Mouse (Mus musculus) stomach, embryonic 15.5 days (tissue): Measurements from ENCODE around the gene Tspyl3. TPM values are rescaled to one million over a fixed set of nuclear protein-coding genes. Genes with fewer than 3 reads are reported as not detected.

Experiments
- ATAC-seq: fragments of 200-750 bp; cut with Nextera tagmentation; 2 replicates; pipeline ENCODE4 v1.8.0; 2017; ENCODE audit warnings: low read depth, moderate number of reproducible peaks, moderate TSS enrichment; ENCODE audit not compliant: insufficient read depth, low FRiP score
- H3K27ac ChIP-seq: fragments of 300-500 bp; sonication (generic); 2 replicates; pipeline ENCODE4 v1.5.1; 2015; ENCODE audit warnings: mild to moderate bottlenecking, inconsistent platforms
- H3K27me3 ChIP-seq: fragments of 300-500 bp; sonication (generic); replicated peaks from 2 replicates; pipeline ENCODE4 v1.6.1; 2015; ENCODE audit warnings: inconsistent platforms
- H3K36me3 ChIP-seq: fragments of 300-500 bp; sonication (generic); 2 replicates; pipeline ENCODE4 v1.6.1; 2015; ENCODE audit warnings: inconsistent platforms
- H3K4me1 ChIP-seq: fragments of 300-500 bp; sonication (generic); 2 replicates; pipeline ENCODE4 v1.6.1; 2015; ENCODE audit warnings: inconsistent platforms
- H3K4me2 ChIP-seq: fragments of 300-500 bp; sonication (generic); 2 replicates; pipeline ENCODE4 v1.6.1; 2015; ENCODE audit warnings: mild to moderate bottlenecking, inconsistent platforms
- H3K4me3 ChIP-seq: fragments of 300-500 bp; sonication (generic); replicated peaks from 2 replicates; pipeline ENCODE4 v1.5.1; 2015; ENCODE audit warnings: inconsistent platforms
- H3K9ac ChIP-seq: fragments of 300-500 bp; sonication (generic); 2 replicates; pipeline ENCODE4 v1.6.1; 2015; ENCODE audit warnings: inconsistent platforms
- H3K9me3 ChIP-seq: fragments of 300-500 bp; sonication (generic); 2 replicates; pipeline ENCODE4 v1.6.1; 2016; ENCODE audit warnings: inconsistent platforms
- WGBS: fragments of 180-500 bp; shearing (Covaris S2); methylation state at CpG from one replicate; pipeline ENCODE4 v1.1.7; 2015; 5-methylcytosine and 5-hydroxymethylcytosine counted together
- polyA plus RNA-seq: library from polyadenylated mRNA; unstranded; fragments of >200 nt; fragmentation: Nextera tagmentation; extraction: Ambion mirVana; gene quantifications from 2 replicates; pipeline ENCODE4 v1.2.1, GENCODE M21; 2015

Gene Tspyl3
- polyA plus RNA-seq, 1 experiment from 2014 or later = 8.6 TPM

DNA sequence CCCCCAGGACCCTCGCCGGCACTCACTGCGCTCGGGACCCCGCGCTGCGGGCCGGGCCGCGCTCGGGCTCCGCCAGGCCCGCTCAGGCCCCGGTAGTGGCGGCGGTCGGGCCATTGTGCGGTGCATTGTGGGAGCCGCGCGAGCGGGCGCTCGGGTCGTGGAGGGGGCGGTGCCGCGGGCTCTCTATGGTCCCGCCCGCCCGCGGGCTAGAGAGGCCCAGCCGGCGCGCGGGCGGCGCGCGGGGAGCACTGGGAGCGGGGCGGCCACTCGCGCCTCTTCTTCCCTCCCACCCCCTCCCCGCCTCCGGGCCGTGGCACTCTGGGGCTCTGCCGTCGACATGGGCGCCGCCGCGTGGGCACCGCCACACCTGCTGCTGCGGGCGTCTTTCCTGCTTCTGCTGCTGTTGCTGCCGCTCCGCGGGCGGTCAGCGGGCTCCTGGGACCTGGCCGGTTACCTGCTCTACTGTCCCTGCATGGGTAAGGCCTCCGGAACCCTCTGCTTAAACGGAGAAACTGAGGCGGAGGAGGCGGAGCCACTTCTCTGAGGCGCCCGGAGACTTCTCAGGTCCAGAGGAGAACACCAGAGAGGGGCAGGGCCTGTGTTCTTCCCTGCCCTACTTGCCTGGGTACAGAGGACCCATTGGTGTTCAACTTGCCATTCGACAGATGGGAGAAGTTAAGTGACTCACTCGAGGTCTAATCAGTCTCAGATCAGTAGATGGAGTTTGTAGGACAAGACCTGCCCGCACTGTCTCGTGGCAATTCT, 16.2 kb upstream of the Tspyl3 start, which contains the start of the genes Plagl2 and Pofut1:
Gene Plagl2, minus strand, starts transcription at position 177 of the 765 bp plus-strand sequence.
Gene Pofut1, plus strand, starts transcription at position 284 of the 765 bp plus-strand sequence.
- Histone ChIP-seq H3K4me2 (peak within 1 kb of the TSS; percentile 80), H3K9me3 (no peaks in the 10 kb centered on the region), H3K4me1 (peaks cover 20% of the 10 kb centered on the region), H3K27ac (peak within 1 kb of the TSS; percentile 96), H3K9ac (peak within 1 kb of the TSS; percentile 99), H3K36me3 (no peaks in the 10 kb centered on the region), H3K4me3 (peak within 1 kb of the TSS; percentile 98), H3K27me3 (no peaks in the 10 kb centered on the region)
- WGBS = under 1% methylated on average over 48 of the region's 72 CpGs
- peak; percentile 93 for ATAC-seq

DNA sequence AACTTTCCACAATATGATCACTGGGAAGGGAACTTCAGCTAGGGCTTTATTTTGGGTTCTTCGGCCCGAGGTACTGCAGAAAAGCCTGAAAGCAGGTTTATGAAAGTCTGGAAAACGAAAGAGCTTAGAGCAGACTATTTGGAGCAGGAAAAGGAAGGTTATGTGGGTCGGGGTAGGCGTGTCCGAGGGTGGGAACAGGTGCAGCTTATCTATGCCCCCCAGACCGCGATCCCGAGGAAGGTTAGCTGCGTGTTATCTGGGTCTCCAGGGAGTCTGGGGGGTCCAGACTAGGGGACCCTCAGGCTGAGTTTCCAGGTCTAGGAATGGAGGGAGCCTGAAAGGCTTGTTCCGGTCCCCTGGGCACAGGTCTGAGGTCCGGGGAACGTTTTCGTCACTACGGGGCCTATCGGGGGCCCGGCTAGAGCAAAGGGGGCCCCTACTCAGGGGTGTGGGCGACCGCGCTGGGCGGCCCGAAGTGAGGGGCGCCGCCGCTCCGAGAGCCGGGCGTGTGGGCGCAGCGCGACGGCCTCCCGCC, 15.5 kb upstream of the Tspyl3 start:
- H3K27ac ChIP-seq = peak overlapping the region; percentile 96
- H3K9me3 ChIP-seq = no peaks in the 10 kb centered on the region
- H3K4me1 ChIP-seq = peaks cover 20% of the 10 kb centered on the region
- under 1% methylated on average over 32 of the region's 33 CpGs for WGBS
- peak overlapping the region; percentile 98 for H3K4me3 ChIP-seq
- peak overlapping the region; percentile 99 for H3K9ac ChIP-seq
- peaks cover under 1% of the 10 kb centered on the region; the same call in 1 of the 2 replicates for H3K36me3 ChIP-seq
- peak; percentile 47 for ATAC-seq
- H3K27me3 ChIP-seq = no peaks in the 10 kb centered on the region
- peak overlapping the region; percentile 80 for H3K4me2 ChIP-seq

DNA sequence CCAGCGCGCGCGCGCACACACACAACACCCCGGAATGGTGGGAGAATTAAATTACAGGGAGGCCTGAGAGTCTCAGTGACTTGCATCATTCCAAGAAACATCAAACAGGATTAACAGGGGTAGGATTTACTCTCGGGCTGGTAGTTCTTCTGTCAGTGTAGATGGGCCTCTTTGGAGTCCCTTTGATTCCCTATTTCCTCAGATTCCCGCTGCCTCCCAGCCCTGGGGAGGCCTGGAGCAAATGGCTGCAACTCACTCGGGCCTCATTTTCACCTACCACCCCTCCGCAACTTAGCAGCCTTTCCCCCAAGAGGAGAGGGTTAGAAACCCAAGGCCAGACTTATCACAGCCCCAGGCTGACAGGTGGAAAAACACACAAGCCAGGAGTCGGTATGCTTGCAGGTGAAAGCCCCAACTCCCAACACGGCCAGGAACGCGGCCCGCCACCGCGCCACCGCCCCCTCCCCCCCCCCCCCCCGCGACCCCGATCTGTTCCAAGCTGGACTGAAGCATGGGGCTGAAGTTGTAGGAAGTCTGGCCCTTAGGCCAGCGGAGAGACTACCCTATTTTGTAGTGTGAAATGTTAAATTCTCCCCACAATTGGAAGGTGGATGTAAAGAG, 14.7 kb upstream of the Tspyl3 start:
- WGBS = 1% methylated on average over 21 of the region's 22 CpGs
- ATAC-seq = no peak
- Histone ChIP-seq H3K4me1 (peaks cover 20% of the 10 kb centered on the region), H3K27ac (peak overlapping the region; percentile 96), H3K27me3 (no peaks in the 10 kb centered on the region), H3K4me3 (peak overlapping the region; percentile 98), H3K36me3 (peaks cover 7% of the 10 kb centered on the region), H3K9me3 (no peaks in the 10 kb centered on the region), H3K9ac (peak overlapping the region; percentile 99), H3K4me2 (peak overlapping the region; percentile 80)

DNA sequence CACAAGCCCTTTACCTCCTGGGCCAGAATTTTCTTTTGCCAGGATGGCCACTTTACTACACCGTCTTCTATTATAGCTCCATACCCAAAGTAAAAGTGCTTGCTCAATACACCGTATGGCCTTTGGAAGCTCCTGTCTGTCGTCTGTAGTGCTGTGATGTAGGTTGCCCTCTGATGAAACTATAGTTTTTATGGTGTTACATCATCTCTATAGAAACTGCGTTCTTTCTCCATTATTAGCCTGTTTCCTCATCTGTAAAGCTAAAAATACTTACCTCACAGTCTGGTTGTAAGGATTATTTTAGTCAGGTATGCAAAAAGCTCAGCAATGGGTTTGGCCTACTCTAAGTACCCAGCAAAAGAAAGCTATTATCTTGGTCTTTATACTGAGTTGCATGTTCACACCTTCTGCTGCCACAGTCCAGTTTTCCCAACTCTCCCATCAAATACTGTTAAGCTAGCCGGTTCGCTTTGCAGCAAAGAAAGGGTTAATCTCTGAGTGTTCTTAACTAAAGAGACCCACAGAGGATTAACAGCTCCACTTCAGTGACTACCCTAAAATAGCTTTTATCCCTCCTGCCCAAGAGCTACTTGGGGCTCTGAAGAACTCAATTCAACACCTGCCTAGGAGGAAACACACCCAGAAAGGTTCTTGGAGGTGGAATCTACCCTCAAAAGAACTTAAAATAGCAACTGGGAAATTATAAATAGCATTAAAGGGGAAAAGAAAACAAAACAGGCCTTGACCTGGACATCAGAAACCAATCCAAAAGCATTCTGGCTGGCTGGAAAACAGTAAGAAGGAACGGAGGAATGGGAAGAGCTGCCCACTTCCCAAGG, 14.0 kb upstream of the Tspyl3 start:
- Histone ChIP-seq H3K27ac (peak overlapping the region; percentile 96), H3K27me3 (no peaks in the 10 kb centered on the region), H3K4me3 (peak overlapping the region; percentile 98), H3K9ac (peak overlapping the region; percentile 6; the same call in 1 of the 2 replicates), H3K4me2 (peak overlapping the region; percentile 80), H3K36me3 (peaks cover 7% of the 10 kb centered on the region), H3K9me3 (no peaks in the 10 kb centered on the region), H3K4me1 (peaks cover 20% of the 10 kb centered on the region)
- 45% methylated on average over 7 of the region's 7 CpGs for WGBS
- no peak for ATAC-seq

DNA sequence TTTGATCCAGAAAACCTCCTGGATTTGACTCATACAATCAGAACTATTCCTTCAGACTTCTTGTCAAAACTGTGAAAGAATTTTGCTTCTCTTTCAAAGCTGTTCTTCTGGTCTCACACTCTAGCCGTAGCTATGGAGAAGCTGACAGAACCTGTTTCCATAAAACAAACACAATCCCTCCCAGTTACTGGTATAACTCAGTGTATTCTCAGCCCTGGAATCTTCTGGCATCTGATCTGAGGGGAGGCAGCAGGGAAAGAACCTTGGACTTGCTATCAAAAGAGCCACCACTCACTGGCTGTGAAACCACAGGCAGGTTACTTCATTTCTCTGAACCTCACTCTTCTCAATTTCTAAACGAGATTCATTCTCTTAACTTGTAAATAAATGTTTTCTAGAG, 13.2 kb upstream of the Tspyl3 start:
- no peak overlapping the region for H3K4me3 ChIP-seq
- peak overlapping the region; percentile 80 for H3K4me2 ChIP-seq
- no peak overlapping the region for H3K9ac ChIP-seq
- peak overlapping the region; percentile 96 for H3K27ac ChIP-seq
- peaks cover 13% of the 10 kb centered on the region for H3K36me3 ChIP-seq
- WGBS = 53% methylated on average over 2 of the region's 2 CpGs
- H3K27me3 ChIP-seq = no peaks in the 10 kb centered on the region
- no peaks in the 10 kb centered on the region for H3K9me3 ChIP-seq
- ATAC-seq = no peak
- peaks cover 20% of the 10 kb centered on the region for H3K4me1 ChIP-seq

DNA sequence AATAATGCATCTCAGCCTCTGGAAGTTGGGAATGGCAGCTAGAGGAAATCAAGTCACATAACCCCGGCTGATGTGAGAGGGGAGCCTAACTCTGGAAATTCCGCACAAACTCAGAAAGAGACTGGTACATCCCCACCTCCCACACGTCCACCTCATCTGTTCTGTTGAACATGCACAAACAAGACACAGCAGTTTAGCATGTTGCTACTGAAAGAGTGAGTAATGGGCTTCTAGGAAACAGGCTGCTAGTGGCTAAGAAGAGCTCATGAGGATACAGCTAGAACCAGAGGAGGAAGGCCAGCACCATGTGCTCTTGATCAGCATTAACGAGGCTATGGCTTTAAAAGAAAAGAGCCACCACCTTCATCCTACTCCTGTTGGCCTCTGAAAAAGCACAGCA, 12.7 kb upstream of the Tspyl3 start:
- WGBS = 65% methylated on average over 4 of the region's 4 CpGs
- H3K4me2 ChIP-seq = peak overlapping the region; percentile 17; the same call in 1 of the 2 replicates
- ATAC-seq = no peak
- peak overlapping the region; percentile 96 for H3K27ac ChIP-seq
- H3K9ac ChIP-seq = no peak overlapping the region
- no peak overlapping the region; the same call in 1 of the 2 replicates for H3K4me3 ChIP-seq
- H3K27me3 ChIP-seq = no peaks in the 10 kb centered on the region
- H3K4me1 ChIP-seq = peaks cover 20% of the 10 kb centered on the region
- H3K36me3 ChIP-seq = peaks cover 16% of the 10 kb centered on the region
- H3K9me3 ChIP-seq = no peaks in the 10 kb centered on the region

DNA sequence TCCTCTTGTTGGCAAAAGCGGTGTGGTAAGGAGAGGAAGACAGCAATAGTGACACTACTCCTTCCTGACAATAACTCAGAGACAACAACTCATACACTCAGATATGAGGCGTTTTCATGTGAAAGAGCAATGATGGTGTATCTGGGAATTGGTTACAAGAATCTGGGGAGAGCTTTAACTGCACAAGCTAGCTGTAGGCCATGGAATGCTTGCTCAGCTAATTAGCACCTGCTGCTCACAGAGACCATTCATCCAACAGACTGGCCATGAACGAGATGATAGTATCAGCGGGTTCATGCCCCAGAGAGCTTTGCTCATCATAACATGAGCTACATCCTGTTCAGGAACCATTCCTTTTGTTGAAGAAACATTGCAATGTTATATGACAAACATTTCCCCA, 12.0 kb upstream of the Tspyl3 start:
- ATAC-seq = no peak
- Histone ChIP-seq H3K27ac (peak overlapping the region; percentile 96), H3K9ac (no peak overlapping the region), H3K4me1 (peaks cover 20% of the 10 kb centered on the region), H3K4me3 (no peak overlapping the region), H3K36me3 (peaks cover 20% of the 10 kb centered on the region), H3K27me3 (no peaks in the 10 kb centered on the region), H3K9me3 (no peaks in the 10 kb centered on the region), H3K4me2 (0 out of 2 replicates have a peak overlapping the region, but pooled peaks have one; percentile 17)
- WGBS = 64% methylated on average over 4 of the region's 4 CpGs

- H3K4me1 ChIP-seq = no peaks in the 10 kb centered on the region
- H3K27ac ChIP-seq = no peak overlapping the region
- peaks cover 47% of the 10 kb centered on the region for H3K36me3 ChIP-seq
- H3K27me3 ChIP-seq = no peaks in the 10 kb centered on the region
- no peaks in the 10 kb centered on the region for H3K9me3 ChIP-seq
- WGBS = 75% methylated on average over 5 of the region's 5 CpGs
- H3K4me2 ChIP-seq = no peak overlapping the region
- no peak for ATAC-seq
- H3K4me3 ChIP-seq = no peak overlapping the region
- no peak overlapping the region for H3K9ac ChIP-seq
Observed at GRCm38 (mm10) chr2:153228523-153228922, 3.3 kb upstream of the Tspyl3 start.

DNA sequence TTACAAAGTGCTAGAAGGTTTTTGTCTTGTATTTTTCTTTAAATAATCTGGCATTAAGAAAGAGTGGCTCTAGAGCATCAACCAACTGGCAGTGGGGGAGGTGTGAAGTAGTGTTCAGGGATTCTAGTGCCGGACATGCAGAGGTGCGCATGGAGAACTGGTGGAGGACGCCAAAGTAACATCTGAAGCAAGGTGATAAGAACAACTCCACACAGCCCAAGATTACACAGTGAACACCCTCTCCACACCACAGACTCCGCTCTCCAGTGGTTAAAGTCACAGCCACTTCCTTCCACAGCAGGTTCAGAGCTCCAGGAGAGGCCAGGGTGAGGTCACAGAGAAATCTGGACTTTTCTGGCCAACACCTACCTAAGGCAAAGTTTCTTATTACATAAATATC, 2.7 kb upstream of the Tspyl3 start:
- Histone ChIP-seq H3K4me2 (no peak overlapping the region), H3K9ac (no peak overlapping the region), H3K27me3 (no peaks in the 10 kb centered on the region), H3K4me3 (no peak overlapping the region), H3K9me3 (no peaks in the 10 kb centered on the region), H3K36me3 (peaks cover 44% of the 10 kb centered on the region), H3K4me1 (no peaks in the 10 kb centered on the region), H3K27ac (no peak overlapping the region)
- ATAC-seq = peak; percentile 71; the same call in 1 of the 2 replicates
- 82% methylated on average over 4 of the region's 4 CpGs for WGBS

- Histone ChIP-seq H3K27me3 (no peaks in the 10 kb centered on the region), H3K36me3 (peaks cover 22% of the 10 kb centered on the region), H3K4me1 (no peaks in the 10 kb centered on the region), H3K4me3 (peak overlapping the region; percentile 58), H3K9me3 (no peaks in the 10 kb centered on the region), H3K27ac (peak overlapping the region; percentile 4), H3K9ac (no peak overlapping the region), H3K4me2 (peak overlapping the region; percentile 83)
- 7% methylated on average over 3 of the region's 3 CpGs for WGBS
- no peak for ATAC-seq
Observed at GRCm38 (mm10) chr2:153225595-153225953, 333 bp upstream of the Tspyl3 start.

DNA sequence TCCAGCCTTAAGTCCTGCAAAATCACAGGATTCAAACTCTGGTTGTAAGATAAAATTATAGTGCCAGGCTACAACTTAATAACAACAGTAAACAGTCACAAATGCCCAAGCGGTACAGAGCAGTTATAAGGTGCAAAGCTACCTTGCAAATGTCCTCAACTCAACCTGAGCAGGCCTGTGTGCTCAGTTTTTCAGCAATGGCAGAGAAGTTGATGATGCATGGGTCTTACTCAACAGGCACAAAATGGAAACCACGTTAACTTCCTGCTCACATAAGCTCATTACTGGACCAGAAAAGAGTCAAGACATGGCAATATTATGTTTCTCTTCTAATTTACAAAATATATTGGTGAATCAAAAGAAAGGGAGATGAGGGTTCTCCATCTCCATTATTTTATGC, 2.7 kb downstream of the Tspyl3 start:
- Histone ChIP-seq H3K27ac (no peak overlapping the region), H3K4me2 (no peak overlapping the region), H3K9me3 (no peaks in the 10 kb centered on the region), H3K9ac (no peak overlapping the region), H3K36me3 (no peaks in the 10 kb centered on the region), H3K27me3 (no peaks in the 10 kb centered on the region), H3K4me1 (no peaks in the 10 kb centered on the region), H3K4me3 (no peak overlapping the region)
- no peak for ATAC-seq
- WGBS = 86% methylated on average over 2 of the region's 2 CpGs
